Mouse (Mus musculus) stomach, postnatal 0 days (tissue): ENCODE results near the gene Dpy19l1.

Source experiments
- CTCF ChIP-seq: IDR thresholded peaks from 2 replicates; pipeline ENCODE4 v1.5.1; 2016; ENCODE audit warnings: antibody characterized with exemption, low read depth, mild to moderate bottlenecking, moderate library complexity
- EP300 ChIP-seq: optimal IDR thresholded peaks from 2 replicates; pipeline ENCODE3; 2016; ENCODE audit warnings: antibody characterized with exemption

- no peak for TF ChIP-seq CTCF
- TF ChIP-seq EP300, result no peak
Measured at GRCm38 (mm10) chr9:24411483-24411882, 91.5 kb downstream of the Dpy19l1 start.
